Mouse (Mus musculus) lung, postnatal 14 days (tissue): ENCODE measurements around the gene Cntnap2.

Source experiments
- DNase-seq: peaks from one replicate; pipeline ENCODE4 v3.0.0; 2021

Cntnap2 gene

GRCm38 (mm10) chr6:45059091-45059490 lies at the start of gene Cntnap2:
Gene Cntnap2, plus strand, starts transcription at chr6:45059357.
- peak; percentile 37 for DNase-seq

DNA sequence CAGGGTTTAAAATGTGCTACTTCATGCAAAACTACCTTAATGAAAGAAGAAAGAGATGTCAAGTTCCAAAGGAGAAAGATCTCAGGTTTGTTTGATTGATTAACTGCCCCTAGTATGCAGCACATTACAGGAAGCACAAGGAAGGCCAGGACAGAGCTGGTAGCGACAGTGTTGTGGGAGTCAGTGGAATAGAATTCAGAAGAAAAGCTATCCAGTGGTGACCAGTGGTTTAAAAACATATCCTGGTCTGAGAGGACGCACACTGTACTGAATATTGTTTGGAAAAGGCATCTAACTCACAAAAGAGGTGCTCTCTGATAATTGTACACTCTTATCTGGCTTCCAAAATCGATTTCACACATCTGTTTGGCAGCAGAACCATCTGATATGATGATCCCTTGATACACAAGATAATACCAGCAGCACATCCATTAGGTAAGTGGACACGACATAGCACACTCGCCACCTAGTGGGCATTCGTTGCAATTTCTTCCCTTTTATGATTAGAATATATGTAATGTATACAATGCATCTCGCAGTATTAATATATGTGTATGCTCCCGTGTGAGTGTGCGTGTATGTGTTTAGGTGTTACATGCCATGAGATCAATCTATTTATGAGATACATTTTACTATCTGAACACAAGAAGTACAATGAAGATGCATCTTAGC lies 33.0 kb upstream of the Cntnap2 start:
- DNase-seq: peak; percentile 18

DNA sequence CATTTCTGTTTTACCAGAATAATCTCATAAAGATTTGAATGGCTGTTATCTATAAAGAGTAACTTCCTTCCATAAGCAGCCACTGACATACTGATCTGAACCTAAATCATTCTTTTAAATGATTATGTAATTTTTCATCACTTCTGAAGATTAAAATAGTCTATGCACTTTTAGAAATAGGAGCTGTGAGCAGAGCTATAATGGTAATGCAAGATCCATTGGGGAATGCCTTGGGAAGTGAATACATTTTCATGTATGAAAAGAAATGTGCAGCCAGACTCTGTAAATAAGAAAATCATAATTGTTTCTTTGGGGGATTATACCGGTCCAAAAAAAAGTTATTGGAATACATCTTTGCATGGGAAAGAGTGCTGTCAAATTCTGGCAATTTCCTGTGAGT lies 19.7 kb upstream of the Cntnap2 start:
- DNase-seq: no peak

GRCm38 (mm10) chr6:45059556-45060471 lies 657 bp downstream of the Cntnap2 start:
- no peak for DNase-seq

GRCm38 (mm10) chr6:45062214-45062997 lies 3.2 kb downstream of the Cntnap2 start:
- DNase-seq: no peak

GRCm38 (mm10) chr6:45088304-45088703 lies 29.1 kb downstream of the Cntnap2 start:
- no peak for DNase-seq

- no peak for DNase-seq
Observed at GRCm38 (mm10) chr6:45113613-45114012, 54.5 kb downstream of the Cntnap2 start.

DNA sequence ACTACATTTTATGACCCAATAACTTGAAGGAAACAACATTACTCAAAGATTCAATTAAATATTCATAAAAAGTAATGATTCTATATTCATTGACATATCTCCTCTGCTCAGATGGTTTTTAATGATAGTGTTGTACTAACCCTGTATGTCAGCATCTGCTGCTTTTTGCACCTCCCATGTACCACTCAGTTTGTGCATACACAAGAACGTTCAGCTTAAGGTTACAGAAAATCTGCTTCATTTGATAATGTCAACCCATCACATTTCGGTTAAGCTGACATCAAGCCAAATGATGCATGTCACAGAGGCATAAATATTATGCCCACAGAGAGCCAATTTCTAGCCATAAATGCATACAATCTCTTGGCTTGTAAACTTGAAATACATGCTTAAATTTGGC lies 85.7 kb downstream of the Cntnap2 start:
- DNase-seq: no peak

DNA sequence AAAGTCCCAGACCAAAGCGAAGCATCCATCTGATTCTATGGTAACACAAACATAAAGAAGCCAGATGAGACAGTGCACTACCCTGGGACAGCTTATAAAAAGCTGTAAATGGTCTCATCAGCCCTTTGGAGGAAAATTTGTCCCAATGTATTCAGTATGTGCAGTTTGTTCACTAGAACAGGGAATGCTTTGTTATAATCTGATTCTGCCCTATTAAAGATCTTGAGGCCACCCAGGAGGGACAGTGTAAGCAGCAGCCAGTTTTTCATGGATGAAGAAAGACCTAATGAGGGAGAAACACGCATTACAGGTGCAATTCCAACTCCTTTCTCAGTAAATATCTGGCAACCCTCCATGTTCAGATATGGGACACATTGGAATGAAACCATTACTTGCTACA lies 145.9 kb downstream of the Cntnap2 start:
- no peak for DNase-seq

DNA sequence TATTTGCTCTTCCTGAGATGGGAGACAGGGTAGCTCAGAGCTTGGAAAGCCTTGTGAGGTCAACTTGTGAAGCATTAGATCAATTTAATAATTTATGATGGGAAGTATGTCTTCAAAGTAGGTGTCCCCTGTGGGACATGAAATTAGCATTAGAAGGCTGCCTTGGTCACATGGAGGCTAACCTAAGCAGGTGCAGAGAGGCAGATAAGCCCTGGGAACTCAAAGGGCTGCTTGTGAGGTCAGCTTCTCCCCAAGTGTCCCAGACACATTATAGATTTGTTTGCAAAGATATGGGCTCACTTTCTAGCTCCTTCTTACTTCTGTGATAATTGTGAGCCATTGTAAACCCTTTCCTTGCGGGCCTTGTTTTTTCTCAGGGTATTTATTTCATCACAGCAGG lies 155.2 kb downstream of the Cntnap2 start:
- no peak for DNase-seq

- no peak for DNase-seq
Observed at GRCm38 (mm10) chr6:45229002-45229401, 169.8 kb downstream of the Cntnap2 start.

- no peak for DNase-seq
Observed at GRCm38 (mm10) chr6:45232571-45232970, 173.4 kb downstream of the Cntnap2 start.

DNA sequence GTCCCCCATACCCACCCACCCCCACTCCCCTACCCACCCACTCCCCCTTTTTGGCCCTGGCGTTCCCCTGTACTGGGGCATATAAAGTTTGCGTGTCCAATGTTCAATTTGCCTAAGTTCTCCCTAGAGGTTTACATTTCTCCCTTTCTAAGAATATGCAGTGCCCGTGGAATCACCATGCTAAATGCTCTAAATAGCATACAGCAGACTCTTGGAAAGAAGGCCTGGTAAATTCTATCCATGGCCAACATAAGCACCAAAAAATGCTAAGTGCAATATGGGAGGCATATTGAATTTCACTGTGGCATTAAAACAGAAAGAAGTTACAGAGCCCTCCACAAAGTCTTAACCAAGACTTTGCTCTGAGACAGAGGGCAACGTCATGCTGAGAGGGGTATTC lies 177.4 kb downstream of the Cntnap2 start:
- DNase-seq: no peak

GRCm38 (mm10) chr6:45238117-45238516 lies 179.0 kb downstream of the Cntnap2 start:
- DNase-seq: no peak

DNA sequence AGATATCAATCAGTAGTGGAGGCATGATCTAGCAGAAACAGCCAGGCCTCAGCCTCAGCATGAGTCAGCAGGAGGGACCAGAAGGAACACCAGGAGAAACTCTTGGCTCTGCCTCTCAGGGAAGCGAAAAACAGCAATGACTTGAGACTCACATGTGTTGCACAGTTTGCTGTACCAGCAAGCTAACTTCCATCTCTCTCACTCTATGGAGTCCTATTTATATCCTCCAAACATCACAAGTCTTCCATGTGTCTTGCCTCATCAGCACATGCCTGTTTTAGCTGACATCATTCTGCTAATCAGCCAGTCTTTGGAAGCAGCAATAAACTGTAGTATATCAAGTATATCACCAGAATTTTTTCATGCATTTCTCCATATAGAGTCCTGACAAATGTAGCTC lies 182.1 kb downstream of the Cntnap2 start:
- DNase-seq: no peak

GRCm38 (mm10) chr6:45244680-45245079 lies 185.5 kb downstream of the Cntnap2 start:
- DNase-seq: no peak

DNA sequence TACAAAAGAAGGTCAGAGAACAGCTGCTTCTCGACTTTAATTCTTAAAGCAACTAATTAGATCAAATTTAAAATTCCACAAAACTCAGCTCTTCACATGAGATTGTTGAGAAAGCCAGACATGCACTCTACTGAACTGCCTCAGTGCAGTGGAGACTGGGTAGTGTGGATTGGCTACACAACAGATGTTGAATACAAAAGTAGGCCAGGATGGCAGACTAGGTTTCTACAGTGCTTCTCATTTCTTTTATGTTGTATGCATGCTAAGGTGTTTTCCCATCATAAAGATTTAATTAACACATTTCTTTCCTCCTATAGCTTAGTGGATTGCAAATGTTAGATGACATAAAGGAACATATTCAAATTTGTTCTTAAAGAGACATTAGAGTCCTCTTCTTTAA lies 198.9 kb downstream of the Cntnap2 start:
- DNase-seq: no peak

GRCm38 (mm10) chr6:45271537-45271936 lies 212.4 kb downstream of the Cntnap2 start:
- no peak for DNase-seq

- no peak for DNase-seq
Observed at GRCm38 (mm10) chr6:45273259-45273775, 214.2 kb downstream of the Cntnap2 start.

GRCm38 (mm10) chr6:45290154-45290553 lies 231.0 kb downstream of the Cntnap2 start:
- DNase-seq: peak; percentile 2

GRCm38 (mm10) chr6:45317455-45317854 lies 258.3 kb downstream of the Cntnap2 start:
- DNase-seq: no peak

DNA sequence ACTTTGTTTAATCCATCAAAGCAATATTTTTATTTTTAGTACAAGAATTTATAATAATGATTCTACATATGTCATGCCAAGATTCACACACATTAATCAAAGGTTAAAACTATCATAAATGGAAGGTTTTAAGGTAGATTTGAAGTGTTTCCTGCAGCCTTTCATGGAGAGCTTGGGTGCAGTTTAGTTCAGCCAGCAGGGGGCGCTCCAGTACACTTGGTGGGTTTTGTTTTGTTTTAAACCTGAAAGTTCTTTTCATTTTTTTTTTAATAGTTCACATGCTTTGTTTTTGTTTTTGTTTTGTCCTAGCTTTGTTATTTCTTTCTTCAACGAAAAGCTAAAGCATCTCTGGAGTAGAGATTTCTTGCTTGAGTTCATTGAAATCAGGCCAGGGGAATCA lies 264.3 kb downstream of the Cntnap2 start:
- peak; percentile 50 for DNase-seq

GRCm38 (mm10) chr6:45327952-45328485 lies 268.9 kb downstream of the Cntnap2 start:
- no peak for DNase-seq
